Mouse (Mus musculus): ENCODE data around the gene Ddx60. TPM values are rescaled to one million over a fixed set of nuclear protein-coding genes. Genes with fewer than 3 reads are reported as not detected.
"Not testable (repeated sequence)": the region's sequence is repeated elsewhere in the genome, so short reads cannot be mapped to it uniquely, and the experiment has no call there.

Gene Ddx60
- 10 to 100 TPM; 53.0 to 57.9 TPM for polyA plus RNA-seq (2017; shearing (Covaris generic))

- peak; percentile 90 for ATAC-seq
Observed at GRCm38 (mm10) chr8:61927777-61928494, at the start of gene Ddx60. Gene Ddx60 (plus strand): TSS chr8:61928087.

GRCm38 (mm10) chr8:61894062-61894461 lies 33.8 kb upstream of the Ddx60 start:
- no peak for ATAC-seq

GRCm38 (mm10) chr8:61896742-61897141 lies 31.1 kb upstream of the Ddx60 start:
- no peak for ATAC-seq

GRCm38 (mm10) chr8:61897402-61897801 lies 30.5 kb upstream of the Ddx60 start:
- no peak for ATAC-seq

- ATAC-seq, result no peak
Observed at GRCm38 (mm10) chr8:61901028-61901717, 26.7 kb upstream of the Ddx60 start.

- no peak for ATAC-seq
Observed at GRCm38 (mm10) chr8:61902521-61902920, 25.4 kb upstream of the Ddx60 start, which contains the start of gene Palld. Gene Palld (minus strand): TSS chr8:61902690.

GRCm38 (mm10) chr8:61908303-61909215 lies 19.3 kb upstream of the Ddx60 start:
- ATAC-seq, result no peak

- ATAC-seq, result no peak
Observed at GRCm38 (mm10) chr8:61909313-61909712, 18.6 kb upstream of the Ddx60 start.

GRCm38 (mm10) chr8:61912817-61913216 lies 15.1 kb upstream of the Ddx60 start:
- ATAC-seq, result no peak

- no peak for ATAC-seq
Observed at GRCm38 (mm10) chr8:61913957-61914356, 13.9 kb upstream of the Ddx60 start.

GRCm38 (mm10) chr8:61917287-61917686 lies 10.6 kb upstream of the Ddx60 start:
- no peak for ATAC-seq

- ATAC-seq, result no peak
Observed at GRCm38 (mm10) chr8:61919145-61919788, 8.6 kb upstream of the Ddx60 start.

- ATAC-seq, result no peak
Observed at GRCm38 (mm10) chr8:61920389-61920788, 7.5 kb upstream of the Ddx60 start.

- ATAC-seq, result no peak
Observed at GRCm38 (mm10) chr8:61921454-61922054, 6.3 kb upstream of the Ddx60 start.

- ATAC-seq, result no peak
Observed at GRCm38 (mm10) chr8:61924518-61924917, 3.4 kb upstream of the Ddx60 start.

GRCm38 (mm10) chr8:61933243-61933642 lies 5.4 kb downstream of the Ddx60 start:
- no peak for ATAC-seq

- no peak for ATAC-seq
Observed at GRCm38 (mm10) chr8:61937576-61937975, 9.7 kb downstream of the Ddx60 start.

- ATAC-seq, result not testable (repeated sequence)
Observed at GRCm38 (mm10) chr8:61964591-61965375, 36.9 kb downstream of the Ddx60 start.

- no peak for ATAC-seq
Observed at GRCm38 (mm10) chr8:61969581-61969980, 41.7 kb downstream of the Ddx60 start.

GRCm38 (mm10) chr8:61984941-61985340 lies 57.1 kb downstream of the Ddx60 start:
- ATAC-seq, result no peak

Data from CD4-positive, CD25-positive, alpha-beta regulatory T cell, adult 4 months (primary cell).